ENCODE assay signal across 10 mouse cellular contexts in genomic region chr10:73826354-73826753, GRCm38 (mm10).
DNase-seq lines count a peak whose midpoint lies in the region; ATAC-seq and TF ChIP-seq lines count a peak whose summit lies in the region.
"Had no signal": no experiment of that assay in that cellular context is flagged by ENCODE, and none has a peak within 500 bp of the region (broad histone marks: within the 10 kb centered on the region; RNA-seq: fewer than 3 reads in every experiment).

No protein-coding gene starts in this region.

- TF ChIP-seq POLR2A in kidney, adult 2 months (IDR thresholded peaks at IDR 0.05; ENCODE audit: low read depth, low read length) = no peak
- no peak for TF ChIP-seq POLR2A in brain, embryonic 14.5 days (IDR thresholded peaks at IDR 0.05; ENCODE audit: borderline replicate concordance, extremely low read depth, insufficient read depth, insufficient read length, poor library complexity, severe bottlenecking)

- no peak for TF ChIP-seq CTCF in kidney, adult 2 months (conservative IDR thresholded peaks at IDR 0.05; ENCODE audit: insufficient read depth, insufficient read length, low read depth, low read length)
- TF ChIP-seq CTCF in brain, embryonic 14.5 days (IDR thresholded peaks at IDR 0.05; ENCODE audit: borderline replicate concordance, extremely low read depth, insufficient read depth, insufficient read length) = no peak

- no peaks in the 10 kb centered on the region for H3K27me3 ChIP-seq in kidney, adult 2 months (replicated peaks; ENCODE audit: control insufficient read depth, insufficient read depth, low read length)
- H3K27me3 ChIP-seq in hindbrain, embryonic 12.5 days = no peaks in the 10 kb centered on the region
- H3K27me3 ChIP-seq in midbrain, embryonic 14.5 days (ENCODE audit: control insufficient read depth, insufficient read depth, low read length) = no peaks in the 10 kb centered on the region
- H3K27me3 ChIP-seq in kidney, embryonic 15.5 days = peaks cover 5% of the 10 kb centered on the region; the same call in 1 of the 2 replicates

- H3K27ac ChIP-seq in kidney, adult 2 months (ENCODE audit: insufficient read depth, low read depth, low read length) = no peak overlapping the region
- no peak overlapping the region for H3K27ac ChIP-seq in hindbrain, embryonic 12.5 days
- no peak overlapping the region for H3K27ac ChIP-seq in midbrain, embryonic 14.5 days (replicated peaks; ENCODE audit: low read depth, low read length)
- no peak overlapping the region for H3K27ac ChIP-seq in kidney, embryonic 15.5 days

- H3K36me3 ChIP-seq in kidney, adult 2 months (ENCODE audit: control insufficient read depth, insufficient read depth, low read length) = no peaks in the 10 kb centered on the region
- H3K36me3 ChIP-seq in hindbrain, embryonic 12.5 days = no peaks in the 10 kb centered on the region
- H3K36me3 ChIP-seq in midbrain, embryonic 14.5 days (ENCODE audit: control insufficient read depth, insufficient read depth, low read length) = no peaks in the 10 kb centered on the region
- H3K36me3 ChIP-seq in kidney, embryonic 15.5 days = no peaks in the 10 kb centered on the region

- no peak for DNase-seq in kidney, adult 2 months
- DNase-seq in kidney, postnatal 25 days = no peak
- DNase-seq in brain, embryonic 14.5 days (ENCODE audit: low read depth) = peak; percentile 38
- peak; percentile 16 for DNase-seq in midbrain, embryonic 14.5 days
- no peak for DNase-seq in spleen, postnatal 36 days (ENCODE audit: low spot score in 2 of 2)
- DNase-seq in urinary bladder, postnatal 36 days (ENCODE audit: low spot score in 2 of 2) = no peak
- DNase-seq: gastrocnemius, postnatal 10 days; thymus, adult 2 months had no signal

- whole genome bisulfite sequencing in kidney, adult 2 months = 35% methylated on average over 8 of the region's 8 CpGs
- WGBS in hindbrain, embryonic 12.5 days = 59% methylated on average over 8 of the region's 8 CpGs
- 61% methylated on average over 8 of the region's 8 CpGs for WGBS in midbrain, embryonic 14.5 days
- WGBS in kidney, embryonic 15.5 days = 61% methylated on average over 8 of the region's 8 CpGs

- no peak overlapping the region for H3K9ac ChIP-seq in hindbrain, embryonic 12.5 days
- H3K9ac ChIP-seq in midbrain, embryonic 14.5 days (replicated peaks; ENCODE audit: low read length) = no peak overlapping the region
- H3K9ac ChIP-seq in kidney, embryonic 15.5 days = no peak overlapping the region

- 0 out of 2 replicates have a peak overlapping the region, but pooled peaks have one; percentile 15 for H3K4me3 ChIP-seq in kidney, adult 2 months (ENCODE audit: insufficient read depth, low read depth, low read length)
- H3K4me3 ChIP-seq in hindbrain, embryonic 12.5 days = no peak overlapping the region
- H3K4me3 ChIP-seq in midbrain, embryonic 14.5 days (replicated peaks; ENCODE audit: low read depth, low read length) = no peak overlapping the region
- no peak overlapping the region for H3K4me3 ChIP-seq in kidney, embryonic 15.5 days (replicated peaks)

- no peaks in the 10 kb centered on the region for H3K9me3 ChIP-seq in hindbrain, embryonic 12.5 days (replicated peaks)
- no peaks in the 10 kb centered on the region for H3K9me3 ChIP-seq in midbrain, embryonic 14.5 days (ENCODE audit: control insufficient read depth, low read length)
- no peaks in the 10 kb centered on the region for H3K9me3 ChIP-seq in kidney, embryonic 15.5 days (replicated peaks)

- peak; percentile 49; the same call in 1 of the 2 replicates for ATAC-seq in hindbrain, embryonic 12.5 days (ENCODE audit: low FRiP score)
- 0 out of 2 replicates have a peak, but pooled peaks have one; percentile 26 for ATAC-seq in midbrain, embryonic 14.5 days (ENCODE audit: low FRiP score, low TSS enrichment)
- no peak for ATAC-seq in kidney, embryonic 15.5 days (replicated peaks; ENCODE audit: low FRiP score)

- peak overlapping the region; percentile 33 for H3K4me2 ChIP-seq in hindbrain, embryonic 12.5 days (replicated peaks)
- no peak overlapping the region for H3K4me2 ChIP-seq in midbrain, embryonic 14.5 days (ENCODE audit: low read length)
- no peak overlapping the region for H3K4me2 ChIP-seq in kidney, embryonic 15.5 days

- no peaks in the 10 kb centered on the region for H3K4me1 ChIP-seq in kidney, adult 2 months (ENCODE audit: control insufficient read depth, insufficient read depth, low read length)
- peaks cover 8% of the 10 kb centered on the region for H3K4me1 ChIP-seq in hindbrain, embryonic 12.5 days
- peaks cover 8% of the 10 kb centered on the region; the same call in 1 of the 2 replicates for H3K4me1 ChIP-seq in midbrain, embryonic 14.5 days (ENCODE audit: control insufficient read depth, insufficient read depth, low read length)
- H3K4me1 ChIP-seq in kidney, embryonic 15.5 days = peaks cover 2% of the 10 kb centered on the region; the same call in 1 of the 2 replicates

Comparison
In these comparisons a context has a peak if more than half of its experiments do, and no peak if none do; other contexts are left out.
1. DNase-seq: peak in brain, embryonic 14.5 days (single experiment) and midbrain, embryonic 14.5 days (single experiment); none in kidney, adult 2 months (single experiment), kidney, postnatal 25 days (0 of 2), spleen, postnatal 36 days (0 of 2) and urinary bladder, postnatal 36 days (0 of 2).